Mouse (Mus musculus) gastrocnemius, postnatal 10 days (tissue): ENCODE data around the gene Snx4. TPM values are rescaled to one million over a fixed set of nuclear protein-coding genes. Genes with fewer than 3 reads are reported as not detected.

Source experiments
- DNase-seq: peaks from one replicate; pipeline ENCODE4 v3.0.0; 2021; ENCODE audit warnings: mixed read lengths
- total RNA-seq, 2 experiments: library from RNA; stranded (reverse); gene quantifications; 2 replicates each; pipeline ENCODE4 v1.2.3; 2021

Snx4 gene
- total RNA-seq, 2 experiments from 2014 or later, result 31.4 to 37.7 TPM

DNA sequence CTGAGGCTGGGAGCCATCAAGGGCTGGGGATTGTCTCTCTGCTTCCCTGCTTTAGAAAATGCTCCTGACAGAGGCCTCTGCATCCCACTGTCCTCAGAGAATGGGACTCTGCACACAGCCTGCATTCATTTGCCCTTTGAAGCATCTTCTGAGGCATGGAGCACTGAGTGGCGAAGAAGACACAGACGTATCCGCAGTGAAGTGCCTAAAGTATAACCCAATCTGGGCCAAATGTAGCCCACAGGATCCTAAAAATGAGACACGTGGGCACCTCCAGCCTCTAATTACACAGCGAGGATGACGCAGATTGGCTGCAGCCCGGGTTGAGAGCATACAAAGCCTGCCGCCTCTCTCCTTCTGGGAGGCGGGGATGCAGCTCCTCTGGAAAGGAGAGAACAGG lies 93.1 kb downstream of the Snx4 start:
- no peak for DNase-seq

DNA sequence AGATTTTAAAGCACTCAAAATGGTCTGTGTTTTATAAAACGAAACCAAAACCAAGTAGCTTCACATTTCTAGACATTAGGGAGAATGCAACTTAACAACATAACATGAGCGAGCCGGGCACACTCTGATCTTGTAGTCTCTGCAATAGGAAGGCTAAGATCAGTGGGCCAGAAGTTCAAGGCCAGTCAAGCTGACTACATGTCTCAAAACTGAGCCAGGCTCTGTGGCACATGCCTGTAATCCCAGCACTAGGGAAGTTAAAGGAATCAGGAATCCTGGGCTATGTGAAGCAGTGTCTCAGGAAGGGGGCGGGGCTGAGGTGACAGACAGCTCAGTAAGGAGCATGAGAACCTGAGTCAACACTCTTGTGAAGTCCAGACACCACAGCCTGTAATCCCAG lies 93.6 kb downstream of the Snx4 start:
- DNase-seq, result no peak

DNA sequence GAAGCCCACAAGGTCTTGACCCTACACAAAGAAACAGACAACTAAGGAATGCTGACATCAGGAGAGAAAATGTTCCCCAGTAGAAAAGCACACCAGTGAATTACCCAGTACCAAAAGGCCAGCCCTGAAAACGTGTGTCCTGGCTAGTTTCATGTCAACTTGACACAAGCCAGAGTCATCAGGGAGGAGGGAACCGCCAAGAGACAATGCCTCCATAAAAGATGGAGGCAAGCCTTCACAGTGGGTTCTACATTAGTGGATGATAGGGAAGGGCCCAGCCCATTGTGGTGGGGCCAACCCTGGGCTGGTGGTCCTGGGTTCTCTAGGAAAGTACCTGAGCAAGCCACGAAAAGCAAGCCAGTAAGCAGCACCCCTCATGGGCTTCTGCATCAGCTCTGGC lies 95.1 kb downstream of the Snx4 start:
- DNase-seq, result no peak

DNA sequence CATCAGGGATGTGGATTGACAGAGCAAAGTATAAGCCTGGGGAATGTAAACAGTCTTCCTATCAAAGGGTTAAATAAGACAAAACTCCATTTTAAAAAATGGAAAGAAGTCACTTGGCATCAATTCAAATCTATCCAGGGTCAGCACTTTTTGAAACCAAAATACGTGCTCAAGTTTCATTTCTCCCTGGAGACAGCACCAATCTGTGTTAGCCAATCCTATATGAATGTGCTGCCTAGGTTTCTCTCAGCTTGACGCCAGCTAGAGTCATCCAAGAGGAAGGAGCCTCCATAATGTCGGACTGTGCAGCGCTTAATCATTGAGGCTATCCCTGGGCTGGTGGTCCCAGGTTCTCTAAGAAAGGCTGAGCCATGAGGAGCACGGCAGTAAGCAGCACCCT lies 95.9 kb downstream of the Snx4 start:
- DNase-seq, result no peak

Other genes starting within 250 kb of the Snx4 start
- gene Iqcg, start 195.2 kb upstream of the Snx4 start, total RNA-seq, result 1 to 10 TPM; 2.0 TPM
- gene Rpl35a, start 195.0 kb upstream of the Snx4 start, total RNA-seq, result 100 to 1,000 TPM; 413 to 441 TPM
- gene Lmln, start 188.9 kb upstream of the Snx4 start, total RNA-seq, result 1 to 10 TPM; 2.2 TPM
- 10 to 100 TPM; 14.8 to 14.9 TPM for gene Osbpl11, start 66.4 kb upstream of the Snx4 start, total RNA-seq
- 10 to 100 TPM; 28.0 to 31.9 TPM for gene Zfp148, start 129.4 kb downstream of the Snx4 start, total RNA-seq